ENCODE assay signal across 28 mouse cellular contexts in the genomic region with DNA sequence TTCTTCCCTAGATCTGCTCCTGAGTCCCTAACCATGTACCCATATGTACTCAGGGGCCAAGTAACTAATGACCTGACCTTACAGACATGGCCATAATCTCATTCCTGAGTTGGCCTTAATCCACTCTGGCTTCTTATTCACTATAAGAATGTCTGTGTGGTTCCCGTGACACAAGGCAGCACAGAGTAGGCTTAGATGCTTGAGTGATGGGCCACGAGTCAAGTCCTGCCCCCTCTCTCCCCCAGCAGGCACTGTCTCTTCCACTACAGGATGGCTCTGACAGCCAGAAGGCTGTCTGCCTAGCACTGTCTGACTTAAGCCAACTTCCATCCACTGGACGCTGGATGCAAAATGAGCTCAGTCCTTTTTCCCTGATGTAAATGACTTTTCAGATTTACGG. TPM values are rescaled to one million over a fixed set of nuclear protein-coding genes. Genes with fewer than 3 reads are reported as not detected.
DNase-seq lines count a peak whose midpoint lies in the region; ATAC-seq and TF ChIP-seq lines count a peak whose summit lies in the region.
"Had no signal": no experiment of that assay in that cellular context is flagged by ENCODE, and none has a peak within 500 bp of the region (broad histone marks: within the 10 kb centered on the region; RNA-seq: fewer than 3 reads in every experiment).

No protein-coding gene starts in this region.

- TF ChIP-seq POLR2A in liver, adult 2 months (IDR thresholded peaks at IDR 0.05; ENCODE audit: extremely low read depth, insufficient read depth, low read length): no peak

- H3K9ac ChIP-seq in liver, adult 2 months (ENCODE audit: low read depth, low read length): no peak overlapping the region
- no peak overlapping the region for H3K9ac ChIP-seq in liver, postnatal 0 days (replicated peaks)
- H3K9ac ChIP-seq: embryonic facial prominence, embryonic 12.5 days; embryonic facial prominence, embryonic 15.5 days; forebrain, embryonic 12.5 days; forebrain, embryonic 15.5 days; heart, embryonic 12.5 days; heart, embryonic 15.5 days; hindbrain, embryonic 14.5 days had no signal

- H3K36me3 ChIP-seq in liver, adult 2 months (ENCODE audit: control insufficient read depth, insufficient read depth, low read length): peaks cover 20% of the 10 kb centered on the region
- peaks cover 8% of the 10 kb centered on the region for H3K36me3 ChIP-seq in liver, postnatal 0 days (replicated peaks; ENCODE audit: insufficient read depth, low read length)
- H3K36me3 ChIP-seq: embryonic facial prominence, embryonic 12.5 days; embryonic facial prominence, embryonic 15.5 days; forebrain, embryonic 12.5 days; forebrain, embryonic 15.5 days; heart, embryonic 12.5 days; heart, embryonic 15.5 days had no signal

- no peak for TF ChIP-seq EP300 in liver, postnatal 0 days (IDR thresholded peaks at IDR 0.05; ENCODE audit: low read depth)

- H3K4me1 ChIP-seq in liver, adult 2 months (ENCODE audit: control insufficient read depth, insufficient read depth, low read length): peaks cover 15% of the 10 kb centered on the region
- peaks cover 15% of the 10 kb centered on the region for H3K4me1 ChIP-seq in liver, postnatal 0 days (ENCODE audit: insufficient read depth)
- H3K4me1 ChIP-seq in brown adipose tissue, adult 24 weeks (ENCODE audit: control insufficient read depth, insufficient read depth, insufficient read length, low read length): peaks cover 11% of the 10 kb centered on the region
- H3K4me1 ChIP-seq: embryonic facial prominence, embryonic 12.5 days had no signal

- ATAC-seq in liver, postnatal 0 days: no peak
- ATAC-seq in activated CD4-positive, CD25-positive, alpha-beta regulatory T cell, adult 4 months: no peak
- ATAC-seq: forebrain, embryonic 15.5 days; hindbrain, postnatal 0 days; inflammation-experienced regulatory T-cells, adult 6 months; intestine, embryonic 16.5 days; Patski had no signal

- H3K79me2 ChIP-seq in liver, adult 2 months (ENCODE audit: control insufficient read depth, insufficient read depth, low read length): peaks cover 37% of the 10 kb centered on the region; the same call in 1 of the 2 replicates

- H3K27ac ChIP-seq in gastrocnemius, adult 2 months: peak overlapping the region; percentile 61
- H3K27ac ChIP-seq in liver, adult 2 months (replicated peaks; ENCODE audit: insufficient read depth, low read depth, low read length): peak overlapping the region; percentile 3; the same call in 1 of the 2 replicates
- no peak overlapping the region for H3K27ac ChIP-seq in liver, postnatal 0 days (ENCODE audit: low read depth)
- H3K27ac ChIP-seq in brown adipose tissue, adult 24 weeks (replicated peaks; ENCODE audit: low read depth, low read length): peak overlapping the region; percentile 23; the same call in 1 of the 2 replicates
- H3K27ac ChIP-seq: embryonic facial prominence, embryonic 12.5 days; embryonic facial prominence, embryonic 15.5 days; forebrain, embryonic 12.5 days; forebrain, embryonic 15.5 days; heart, embryonic 15.5 days; hindbrain, embryonic 14.5 days; hindbrain, postnatal 0 days had no signal

- no peaks in the 10 kb centered on the region for H3K9me3 ChIP-seq in liver, postnatal 0 days (ENCODE audit: low read length)
- H3K9me3 ChIP-seq: embryonic facial prominence, embryonic 12.5 days; embryonic facial prominence, embryonic 15.5 days; forebrain, embryonic 12.5 days; forebrain, embryonic 15.5 days; G1E; heart, embryonic 12.5 days; heart, embryonic 15.5 days had no signal

- no peak overlapping the region for H3K4me2 ChIP-seq in liver, postnatal 0 days (ENCODE audit: low read depth, low read length)
- H3K4me2 ChIP-seq: embryonic facial prominence, embryonic 12.5 days; embryonic facial prominence, embryonic 15.5 days; forebrain, embryonic 12.5 days; forebrain, embryonic 15.5 days; heart, embryonic 12.5 days; heart, embryonic 15.5 days; hindbrain, embryonic 14.5 days had no signal

- H3K27me3 ChIP-seq in liver, adult 2 months (ENCODE audit: control insufficient read depth, insufficient read depth, low read length): no peaks in the 10 kb centered on the region
- no peaks in the 10 kb centered on the region for H3K27me3 ChIP-seq in liver, postnatal 0 days (ENCODE audit: insufficient read depth, low read length)
- H3K27me3 ChIP-seq: embryonic facial prominence, embryonic 15.5 days; heart, embryonic 12.5 days; heart, embryonic 15.5 days; Patski had no signal

- no peak overlapping the region for H3K4me3 ChIP-seq in gastrocnemius, adult 2 months
- no peak overlapping the region for H3K4me3 ChIP-seq in liver, adult 2 months (ENCODE audit: insufficient read depth, low read depth, low read length)
- H3K4me3 ChIP-seq in liver, postnatal 0 days (ENCODE audit: low read depth, low read length): no peak overlapping the region
- no peak overlapping the region for H3K4me3 ChIP-seq in brown adipose tissue, adult 24 weeks (ENCODE audit: insufficient read depth, low read depth, low read length)
- H3K4me3 ChIP-seq: embryonic facial prominence, embryonic 12.5 days; embryonic facial prominence, embryonic 15.5 days; forebrain, embryonic 12.5 days; forebrain, embryonic 15.5 days; heart, embryonic 12.5 days; heart, embryonic 15.5 days had no signal

- intact Hi-C loops in gastrocnemius, adult 2 months (cut with DNase I): loop anchor here (2.0 to 5.0 kb wide), 2 partner anchors 15 to 33 kb away; no protein-coding TSS in a partner anchor

- TF ChIP-seq CTCF in gastrocnemius, adult 2 months (IDR thresholded peaks at IDR 0.05): no peak
- no peak for TF ChIP-seq CTCF in liver, adult 2 months (IDR thresholded peaks at IDR 0.05; ENCODE audit: low read depth, low read length)
- no peak for TF ChIP-seq CTCF in liver, postnatal 0 days (IDR thresholded peaks at IDR 0.05; ENCODE audit: low read depth)

- no peak for DNase-seq in gastrocnemius, adult 2 months
- no peak for DNase-seq in gastrocnemius, postnatal 25 days
- no peak for DNase-seq in liver, adult 2 months (ENCODE audit: extremely low read depth, low read depth, low spot score)
- DNase-seq in liver, postnatal 0 days: no peak
- DNase-seq: adrenal gland, adult 2 months; adrenal gland, postnatal 14 days; B cell, adult 2 months; cerebellum, adult 11-12 months; cerebellum, adult 8-10 months; cerebellum, postnatal 25 days; gastrocnemius, postnatal 10 days; heart, adult 18-20 months; heart, postnatal 10 days; heart, postnatal 4 days had no signal

- 74% methylated on average over 4 of the region's 4 CpGs for WGBS in liver, adult 2 months
- 92% methylated on average over 4 of the region's 4 CpGs for WGBS in liver, postnatal 0 days (ENCODE audit: insufficient replicate concordance)

RNA-seq across cellular contexts. Expression of gene Optn, which starts 3.9 kb away (rescaled TPM):
- 10 to 100 TPM; 80.2 to 99.2 TPM for total RNA-seq in gastrocnemius, adult 2 months (2021)
- total RNA-seq in gastrocnemius, postnatal 25 days (2021): 10 to 100 TPM; 58.9 to 62.0 TPM
- 57.1 and 70.8 TPM in 2 replicates for total RNA-seq in liver, adult 2 months (2014; rRNA removed)
- polyA plus RNA-seq in liver, adult 2 months (2012; rRNA removed): 13.3 and 14.9 TPM in 2 replicates
- polyA plus RNA-seq in liver, postnatal 0 days (2015; fragmentation: Nextera tagmentation; extraction: Ambion mirVana): 41.0 and 42.0 TPM in 2 replicates
- polyA plus RNA-seq in brown adipose tissue, adult 24 weeks (2012; ENCODE audit: insufficient read depth, insufficient read length, missing spikeins): 87.1 and 96.4 TPM in 2 replicates
- 1 to 10 TPM in 1 of 2 experiments, under 1 TPM in 1; 0.98 to 1.5 TPM for polyA plus RNA-seq in activated CD4-positive, CD25-positive, alpha-beta regulatory T cell, adult 4 months (2017; shearing (Covaris generic))

RNA-seq across cellular contexts. Expression of gene Mcm10, which starts 47.4 kb away (rescaled TPM):
- under 1 TPM in 1 of 2 experiments, not detected in 1; 0.08 TPM for total RNA-seq in gastrocnemius, adult 2 months (2021)
- under 1 TPM; 0.31 to 0.72 TPM for total RNA-seq in gastrocnemius, postnatal 25 days (2021)
- total RNA-seq in liver, adult 2 months (2014; rRNA removed): 36.0 and 53.8 TPM in 2 replicates
- polyA plus RNA-seq in liver, adult 2 months (2012; rRNA removed): 11.9 and 21.8 TPM in 2 replicates
- polyA plus RNA-seq in liver, postnatal 0 days (2015; fragmentation: Nextera tagmentation; extraction: Ambion mirVana): 10.5 and 12.2 TPM in 2 replicates
- not detected in 2 replicates for polyA plus RNA-seq in brown adipose tissue, adult 24 weeks (2012; ENCODE audit: insufficient read depth, insufficient read length, missing spikeins)
- polyA plus RNA-seq in activated CD4-positive, CD25-positive, alpha-beta regulatory T cell, adult 4 months (2017; shearing (Covaris generic)): 10 to 100 TPM in 1 of 2 experiments, 1 to 10 TPM in 1; 7.7 to 12.3 TPM
